Mouse (Mus musculus) adrenal gland, postnatal 25 days (tissue): Measurements from ENCODE around the gene Rab5b. TPM values are rescaled to one million over a fixed set of nuclear protein-coding genes. Genes with fewer than 3 reads are reported as not detected.

Experiments used
- DNase-seq: peaks from one replicate; pipeline ENCODE4 v3.0.0; 2021; ENCODE audit warnings: mixed read lengths
- total RNA-seq: library from RNA; stranded (reverse); gene quantifications from 2 replicates; pipeline ENCODE4 v1.2.3, GENCODE M21; 2021

Gene Rab5b
- total RNA-seq, 1 experiment from 2014 or later: 124 TPM

- DNase-seq: no peak
These were observed 2.9 kb upstream of the Rab5b start for GRCm38 (mm10) chr10:128699006-128699405.

GRCm38 (mm10) chr10:128697072-128697725 lies 1.1 kb upstream of the Rab5b start:
- DNase-seq: no peak

GRCm38 (mm10) chr10:128695411-128695991 lies 563 bp downstream of the Rab5b start:
- no peak for DNase-seq

- DNase-seq: no peak
These were observed 21.5 kb downstream of the Rab5b start for GRCm38 (mm10) chr10:128674469-128675008.

- DNase-seq: peak; percentile 85
These were observed 22.1 kb downstream of the Rab5b start, which contains the start of gene Suox for GRCm38 (mm10) chr10:128673763-128674468. Suox (minus strand) TSS chr10:128674073.

- no peak for DNase-seq
These were observed 24.9 kb downstream of the Rab5b start for GRCm38 (mm10) chr10:128671148-128671547.

GRCm38 (mm10) chr10:128668790-128669672 lies 27.0 kb downstream of the Rab5b start:
- DNase-seq: peak; percentile 61

GRCm38 (mm10) chr10:128665806-128666205 lies 30.3 kb downstream of the Rab5b start:
- no peak for DNase-seq

- DNase-seq: no peak
These were observed 30.8 kb downstream of the Rab5b start for GRCm38 (mm10) chr10:128665307-128665706.

- no peak for DNase-seq
These were observed 31.3 kb downstream of the Rab5b start for GRCm38 (mm10) chr10:128664808-128665207.

- no peak for DNase-seq
These were observed 32.4 kb downstream of the Rab5b start for GRCm38 (mm10) chr10:128663441-128664220.

GRCm38 (mm10) chr10:128662465-128662864 lies 33.6 kb downstream of the Rab5b start:
- no peak for DNase-seq

GRCm38 (mm10) chr10:128659490-128659889 lies 36.6 kb downstream of the Rab5b start:
- DNase-seq: no peak

GRCm38 (mm10) chr10:128657844-128658243 lies 38.2 kb downstream of the Rab5b start:
- DNase-seq: no peak

- no peak for DNase-seq
These were observed 39.3 kb downstream of the Rab5b start for GRCm38 (mm10) chr10:128656731-128657130.

GRCm38 (mm10) chr10:128655254-128655653 lies 40.8 kb downstream of the Rab5b start:
- DNase-seq: no peak

GRCm38 (mm10) chr10:128653866-128654265 lies 42.2 kb downstream of the Rab5b start:
- no peak for DNase-seq

GRCm38 (mm10) chr10:128646139-128647089 lies 49.6 kb downstream of the Rab5b start:
- no peak for DNase-seq

GRCm38 (mm10) chr10:128645111-128646011 lies 50.7 kb downstream of the Rab5b start, which contains the start of gene Ikzf4:
Ikzf4 (minus strand) TSS chr10:128645991.
- DNase-seq: peak; percentile 37
